ENCODE assay signal across 30 mouse cellular contexts in genomic region chr11:16969650-16970049, GRCm38 (mm10). TPM values are rescaled to one million over a fixed set of nuclear protein-coding genes. Genes with fewer than 3 reads are reported as not detected.
DNase-seq lines count a peak whose midpoint lies in the region; ATAC-seq and TF ChIP-seq lines count a peak whose summit lies in the region.
"Had no signal": no experiment of that assay in that cellular context is flagged by ENCODE, and none has a peak within 500 bp of the region (broad histone marks: within the 10 kb centered on the region; RNA-seq: fewer than 3 reads in every experiment).

No protein-coding gene starts in this region.

- no peak for TF ChIP-seq CTCF in liver, adult 2 months (IDR thresholded peaks at IDR 0.05; ENCODE audit: low read depth, low read length)
- no peak for TF ChIP-seq CTCF in cerebellum, adult 2 months (IDR thresholded peaks at IDR 0.05; ENCODE audit: borderline replicate concordance, insufficient read depth, low read depth, low read length)

- 63% methylated on average over 2 of the region's 2 CpGs for WGBS in liver, adult 2 months
- 78% methylated on average over 2 of the region's 2 CpGs for WGBS in cerebellum, adult 2 months

- peak; percentile 13 for DNase-seq in liver, adult 2 months (ENCODE audit: extremely low read depth, low read depth, low spot score)
- no peak for DNase-seq in liver
- peak; percentile 78 for DNase-seq in 416B (ENCODE audit: low read depth)
- DNase-seq in cerebellum, adult 2 months, result no peak
- DNase-seq in left cerebral cortex, adult 9 months (ENCODE audit: low spot score in 2 of 2), result no peak
- DNase-seq: adrenal gland, adult 2 months; adrenal gland, postnatal 36 days; cerebellum, adult 8-10 months; cerebellum, postnatal 25 days; embryo, embryonic 11 days; gastrocnemius, postnatal 10 days; kidney, adult 2 months; layer of hippocampus, postnatal 36 days; liver, postnatal 0 days; lung, postnatal 10 days; retina, postnatal 1 day; right cerebral cortex, postnatal 14 days had no signal

- H3K27ac ChIP-seq in liver, adult 2 months (replicated peaks; ENCODE audit: insufficient read depth, low read depth, low read length), result no peak overlapping the region
- H3K27ac ChIP-seq in cerebellum, adult 2 months (ENCODE audit: insufficient read depth, low read length), result no peak overlapping the region
- H3K27ac ChIP-seq: embryonic facial prominence, embryonic 12.5 days; forebrain, embryonic 10.5 days; forebrain, embryonic 15.5 days; hindbrain, embryonic 12.5 days; hindbrain, postnatal 0 days; intestine, embryonic 15.5 days; limb, embryonic 12.5 days; liver, embryonic 12.5 days; midbrain, embryonic 13.5 days had no signal

- H3K79me2 ChIP-seq in liver, adult 2 months (ENCODE audit: control insufficient read depth, insufficient read depth, low read length), result no peaks in the 10 kb centered on the region

- no peak overlapping the region for H3K9ac ChIP-seq in liver, adult 2 months (ENCODE audit: low read depth, low read length)
- H3K9ac ChIP-seq: embryonic facial prominence, embryonic 12.5 days; forebrain, embryonic 15.5 days; hindbrain, embryonic 12.5 days; intestine, embryonic 15.5 days; limb, embryonic 12.5 days; liver, embryonic 12.5 days; liver, postnatal 0 days; midbrain, embryonic 13.5 days had no signal

- H3K27me3 ChIP-seq in liver, adult 2 months (ENCODE audit: control insufficient read depth, insufficient read depth, low read length), result no peaks in the 10 kb centered on the region
- no peaks in the 10 kb centered on the region for H3K27me3 ChIP-seq in cerebellum, adult 2 months (ENCODE audit: control insufficient read depth, insufficient read depth, low read length)
- H3K27me3 ChIP-seq: embryonic facial prominence, embryonic 12.5 days; forebrain, embryonic 15.5 days; hindbrain, embryonic 12.5 days; intestine, embryonic 15.5 days; limb, embryonic 12.5 days; liver, embryonic 12.5 days; midbrain, embryonic 13.5 days had no signal

- no peaks in the 10 kb centered on the region for H3K4me1 ChIP-seq in liver, adult 2 months (ENCODE audit: control insufficient read depth, insufficient read depth, low read length)
- H3K4me1 ChIP-seq in cerebellum, adult 2 months (ENCODE audit: control insufficient read depth, insufficient read depth, low read length), result no peaks in the 10 kb centered on the region
- H3K4me1 ChIP-seq: embryonic facial prominence, embryonic 12.5 days; forebrain, embryonic 10.5 days; forebrain, embryonic 15.5 days; hindbrain, embryonic 12.5 days; intestine, embryonic 15.5 days; limb, embryonic 12.5 days; midbrain, embryonic 13.5 days had no signal

- H3K4me3 ChIP-seq in liver, adult 2 months (ENCODE audit: insufficient read depth, low read depth, low read length), result no peak overlapping the region
- H3K4me3 ChIP-seq in cerebellum, adult 2 months (replicated peaks; ENCODE audit: insufficient read depth, low read depth, low read length), result no peak overlapping the region
- H3K4me3 ChIP-seq: embryonic facial prominence, embryonic 12.5 days; forebrain, embryonic 10.5 days; forebrain, embryonic 15.5 days; hindbrain, embryonic 12.5 days; intestine, embryonic 15.5 days; limb, embryonic 12.5 days; liver, embryonic 12.5 days; midbrain, embryonic 13.5 days had no signal

- peak; percentile 76 for ATAC-seq in common myeloid progenitor, adult 5-6 weeks (replicated peaks; ENCODE audit: low read depth, poor library complexity, severe bottlenecking)
- ATAC-seq in megakaryocyte progenitor cell, adult 5-6 weeks (replicated peaks; ENCODE audit: poor library complexity), result peak; percentile 89
- no peak for ATAC-seq in frontal cortex, adult (ENCODE audit: low TSS enrichment)
- ATAC-seq: activated CD4-positive, CD25-positive, alpha-beta regulatory T cell, adult 4 months; forebrain, embryonic 15.5 days; hindbrain, postnatal 0 days; intestine, embryonic 15.5 days; liver, postnatal 0 days; midbrain, embryonic 13.5 days had no signal

- no peak for TF ChIP-seq POLR2A in liver, adult 2 months (IDR thresholded peaks at IDR 0.05; ENCODE audit: extremely low read depth, insufficient read depth, low read length)
- TF ChIP-seq POLR2A in cerebellum, adult 2 months (IDR thresholded peaks at IDR 0.05; ENCODE audit: borderline replicate concordance, insufficient read depth, low read length), result no peak

- no peaks in the 10 kb centered on the region for H3K36me3 ChIP-seq in liver, adult 2 months (ENCODE audit: control insufficient read depth, insufficient read depth, low read length)
- H3K36me3 ChIP-seq: embryonic facial prominence, embryonic 12.5 days; forebrain, embryonic 10.5 days; forebrain, embryonic 15.5 days; hindbrain, embryonic 12.5 days; intestine, embryonic 15.5 days; limb, embryonic 12.5 days; liver, embryonic 12.5 days; midbrain, embryonic 13.5 days had no signal

RNA-seq across cellular contexts. Expression of gene Fbxo48, which starts 18.5 kb away (rescaled TPM):
- under 0.01 and 0.27 TPM in 2 replicates for total RNA-seq in liver, adult 2 months (2014; rRNA removed)
- not detected in 2 replicates for polyA plus RNA-seq in liver, adult 2 months (2012; rRNA removed)
- total RNA-seq in common myeloid progenitor, adult 5-6 weeks (2017), result 9.1 and 14.3 TPM in 2 replicates
- total RNA-seq in megakaryocyte progenitor cell, adult 5-6 weeks (2015), result 7.6 and 12.7 TPM in 2 replicates
- total RNA-seq in megakaryocyte progenitor cell, adult 5-6 weeks (2017), result 8.1 and 10.3 TPM in 2 replicates
- polyA plus RNA-seq in cerebellum, adult 2 months (2012; rRNA removed), result 0.54 and 0.61 TPM in 2 replicates

Comparison
In these comparisons a context has a peak if more than half of its experiments do, and no peak if none do; other contexts are left out.
1. DNase-seq: peak in liver, adult 2 months (single experiment) and 416B (single experiment); none in liver (single experiment), cerebellum, adult 2 months (0 of 2) and left cerebral cortex, adult 9 months (0 of 2).